Mouse (Mus musculus): ENCODE data around the gene Qrich2. TPM values are rescaled to one million over a fixed set of nuclear protein-coding genes. Genes with fewer than 3 reads are reported as not detected.
"Not testable (repeated sequence)": the region's sequence is repeated elsewhere in the genome, so short reads cannot be mapped to it uniquely, and the experiment has no call there.

The Qrich2 gene
- total RNA-seq (2017), result 0.25 TPM in 1 of 2 replicates, not detected in the other

GRCm38 (mm10) chr11:116466141-116466540 lies at the start of gene Qrich2:
TSS of gene Qrich2 (minus strand) at chr11:116466241.
- ATAC-seq (ENCODE audit: extremely low read depth, insufficient number of reproducible peaks, low FRiP score, poor library complexity, severe bottlenecking), result no peak

GRCm38 (mm10) chr11:116515330-116516020 lies 49.4 kb upstream of the Qrich2 start:
- no peak for ATAC-seq (ENCODE audit: extremely low read depth, insufficient number of reproducible peaks, low FRiP score, poor library complexity, severe bottlenecking)

- ATAC-seq (ENCODE audit: extremely low read depth, insufficient number of reproducible peaks, low FRiP score, poor library complexity, severe bottlenecking), result no peak
Measured at GRCm38 (mm10) chr11:116513531-116514038, 47.5 kb upstream of the Qrich2 start.

DNA sequence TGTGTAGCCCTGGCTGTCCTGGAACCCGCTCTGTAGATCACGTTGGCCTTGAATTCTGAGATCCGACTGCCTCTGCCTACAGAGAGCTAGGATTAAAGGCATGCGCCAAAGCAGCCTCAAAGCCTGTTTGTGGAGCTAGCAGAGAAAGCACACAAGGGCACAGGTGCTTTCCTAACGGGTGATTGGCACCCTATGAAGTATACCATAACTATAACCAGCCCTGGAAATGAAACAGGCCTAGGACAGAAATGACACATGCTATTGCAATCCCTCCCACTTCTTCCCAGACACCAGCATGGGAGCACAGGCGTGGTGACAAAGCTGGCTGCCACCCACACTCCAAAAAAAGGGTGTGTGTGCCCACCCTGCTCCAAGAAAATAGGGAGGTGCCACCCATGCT lies 46.9 kb upstream of the Qrich2 start:
- ATAC-seq (ENCODE audit: extremely low read depth, insufficient number of reproducible peaks, low FRiP score, poor library complexity, severe bottlenecking), result no peak

DNA sequence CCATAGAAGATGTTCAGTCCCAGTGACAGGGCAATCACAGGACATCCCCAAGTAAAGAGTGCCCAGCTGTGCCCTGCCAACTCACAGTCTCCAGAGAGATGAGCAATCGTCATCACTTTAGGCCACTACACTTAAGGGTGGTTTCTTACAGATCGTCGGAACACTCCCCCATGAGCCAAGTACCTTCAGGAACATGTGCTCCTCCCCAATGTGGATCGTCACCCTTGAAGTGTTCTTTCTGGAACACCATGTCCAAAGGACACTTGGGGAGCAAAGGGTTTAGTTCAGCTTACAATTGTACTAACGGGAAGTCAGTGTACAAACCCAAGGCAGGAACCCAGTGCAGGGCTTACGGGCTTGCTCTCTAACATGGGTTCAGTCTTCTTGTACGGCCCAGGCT lies 46.1 kb upstream of the Qrich2 start:
- ATAC-seq (ENCODE audit: extremely low read depth, insufficient number of reproducible peaks, low FRiP score, poor library complexity, severe bottlenecking), result no peak

GRCm38 (mm10) chr11:116511301-116511868 lies 45.3 kb upstream of the Qrich2 start:
- no peak for ATAC-seq (ENCODE audit: extremely low read depth, insufficient number of reproducible peaks, low FRiP score, poor library complexity, severe bottlenecking)

GRCm38 (mm10) chr11:116508689-116509088 lies 42.6 kb upstream of the Qrich2 start:
- ATAC-seq (ENCODE audit: extremely low read depth, insufficient number of reproducible peaks, low FRiP score, poor library complexity, severe bottlenecking), result no peak

GRCm38 (mm10) chr11:116506151-116506875 lies 40.3 kb upstream of the Qrich2 start:
- no peak for ATAC-seq (ENCODE audit: extremely low read depth, insufficient number of reproducible peaks, low FRiP score, poor library complexity, severe bottlenecking)

- ATAC-seq (ENCODE audit: extremely low read depth, insufficient number of reproducible peaks, low FRiP score, poor library complexity, severe bottlenecking), result no peak
Measured at GRCm38 (mm10) chr11:116505573-116505972, 39.5 kb upstream of the Qrich2 start.

- ATAC-seq (ENCODE audit: extremely low read depth, insufficient number of reproducible peaks, low FRiP score, poor library complexity, severe bottlenecking), result no peak
Measured at GRCm38 (mm10) chr11:116504516-116504915, 38.5 kb upstream of the Qrich2 start.

GRCm38 (mm10) chr11:116501005-116501746 lies 35.1 kb upstream of the Qrich2 start:
- no peak for ATAC-seq (ENCODE audit: extremely low read depth, insufficient number of reproducible peaks, low FRiP score, poor library complexity, severe bottlenecking)

GRCm38 (mm10) chr11:116499018-116499417 lies 33.0 kb upstream of the Qrich2 start:
- no peak for ATAC-seq (ENCODE audit: extremely low read depth, insufficient number of reproducible peaks, low FRiP score, poor library complexity, severe bottlenecking)

DNA sequence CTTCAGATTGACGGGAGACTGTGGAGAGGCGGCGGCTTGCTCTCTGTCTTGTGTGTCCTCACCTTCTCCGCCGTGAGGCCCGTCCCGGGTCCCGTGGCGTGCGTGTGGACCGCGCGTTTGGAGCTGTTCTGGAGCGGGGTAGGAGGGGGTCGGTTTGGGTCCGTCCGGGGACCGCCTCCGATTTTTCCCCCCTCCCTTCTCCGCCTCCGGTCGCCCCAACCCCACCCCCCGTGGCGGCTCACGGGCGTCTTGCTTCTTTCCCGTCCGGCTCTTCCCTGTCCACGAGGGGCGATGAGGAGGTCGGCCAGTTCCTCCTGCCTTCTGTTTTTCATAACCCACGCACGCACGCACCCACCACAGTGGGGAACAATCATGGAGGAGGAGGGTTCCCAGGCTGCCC lies 32.6 kb upstream of the Qrich2 start:
- ATAC-seq (ENCODE audit: extremely low read depth, insufficient number of reproducible peaks, low FRiP score, poor library complexity, severe bottlenecking), result no peak

DNA sequence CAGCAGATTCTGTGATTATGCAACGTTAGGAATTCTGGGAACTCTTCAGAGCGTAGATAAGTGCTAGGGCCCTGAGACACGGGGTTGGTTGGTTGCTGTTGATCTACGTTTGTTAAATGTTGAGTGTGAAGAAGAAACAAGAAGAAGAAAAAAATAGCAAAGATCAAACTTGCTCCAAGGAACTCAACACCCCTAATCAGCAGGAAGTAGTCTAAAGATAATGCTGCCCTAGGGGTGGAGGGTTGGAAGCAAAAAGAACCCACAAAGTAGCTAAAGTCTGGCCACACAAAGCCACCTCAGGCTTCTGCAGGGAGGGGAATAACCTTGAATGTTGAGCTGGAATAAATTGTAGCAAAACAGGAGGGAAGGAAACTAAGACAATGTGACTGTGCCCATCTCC lies 31.3 kb upstream of the Qrich2 start:
- ATAC-seq (ENCODE audit: extremely low read depth, insufficient number of reproducible peaks, low FRiP score, poor library complexity, severe bottlenecking), result no peak

DNA sequence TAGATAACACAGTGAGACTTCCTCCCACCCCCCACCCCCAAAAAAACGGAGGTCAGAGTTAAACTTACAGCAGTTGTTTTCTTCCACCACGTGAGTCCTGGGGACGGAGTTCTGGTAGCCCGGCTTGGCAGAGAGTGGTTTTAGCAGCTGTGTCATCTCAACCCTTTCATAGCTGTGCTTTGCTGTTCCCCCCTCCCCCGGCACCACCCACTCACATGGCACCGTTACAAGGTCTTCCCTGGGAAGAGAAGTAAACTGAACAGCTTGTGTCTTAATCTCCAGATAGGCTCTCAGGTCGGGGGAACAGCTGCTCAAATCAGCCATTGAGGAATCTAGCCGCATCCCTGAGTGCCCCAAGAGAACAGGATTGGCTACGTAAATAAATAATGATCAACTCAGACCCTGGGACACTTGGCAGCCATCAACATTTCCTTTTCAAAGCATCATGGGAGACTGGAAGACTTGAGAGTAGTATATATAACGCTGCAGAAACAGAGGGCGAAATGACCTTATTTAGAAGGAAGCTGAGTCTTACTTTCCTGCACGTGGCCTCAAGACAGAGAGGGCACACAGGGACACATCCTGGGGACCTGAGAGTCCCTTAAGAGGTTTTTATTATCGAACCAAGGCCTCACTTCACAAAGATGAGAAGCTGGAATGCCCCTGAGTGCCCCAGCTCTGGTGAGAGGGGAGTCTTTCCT lies 28.6 kb upstream of the Qrich2 start:
- no peak for ATAC-seq (ENCODE audit: extremely low read depth, insufficient number of reproducible peaks, low FRiP score, poor library complexity, severe bottlenecking)

DNA sequence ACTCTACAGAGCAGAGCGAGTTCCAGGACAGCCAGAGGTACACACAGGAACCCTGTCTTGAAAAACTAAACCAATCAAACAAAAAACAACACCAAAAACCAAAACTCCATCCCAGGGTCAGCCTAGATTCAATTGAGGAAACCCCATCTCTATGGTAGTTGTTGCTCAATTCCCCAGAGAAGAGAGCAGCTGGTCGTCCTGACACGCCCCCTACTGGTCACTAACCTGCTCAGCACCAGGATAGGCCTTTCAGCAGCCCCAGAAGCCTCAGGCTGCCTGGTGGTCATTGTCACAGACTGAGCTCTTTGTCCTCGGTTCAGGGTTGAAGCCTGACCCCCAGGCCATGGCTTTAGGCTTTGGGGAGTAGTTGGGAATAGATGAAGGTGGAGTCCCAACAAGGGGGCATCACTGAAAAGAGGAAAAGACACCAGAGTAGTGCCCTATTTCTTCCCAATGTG lies 27.8 kb upstream of the Qrich2 start, which contains the start of gene Prpsap1:
Gene Prpsap1 (minus strand): TSS at position 408 of the 458 bp plus-strand sequence.
- peak; percentile 62 for ATAC-seq (ENCODE audit: extremely low read depth, insufficient number of reproducible peaks, low FRiP score, poor library complexity, severe bottlenecking)

GRCm38 (mm10) chr11:116493191-116493590 lies 27.1 kb upstream of the Qrich2 start:
- no peak for ATAC-seq (ENCODE audit: extremely low read depth, insufficient number of reproducible peaks, low FRiP score, poor library complexity, severe bottlenecking)

DNA sequence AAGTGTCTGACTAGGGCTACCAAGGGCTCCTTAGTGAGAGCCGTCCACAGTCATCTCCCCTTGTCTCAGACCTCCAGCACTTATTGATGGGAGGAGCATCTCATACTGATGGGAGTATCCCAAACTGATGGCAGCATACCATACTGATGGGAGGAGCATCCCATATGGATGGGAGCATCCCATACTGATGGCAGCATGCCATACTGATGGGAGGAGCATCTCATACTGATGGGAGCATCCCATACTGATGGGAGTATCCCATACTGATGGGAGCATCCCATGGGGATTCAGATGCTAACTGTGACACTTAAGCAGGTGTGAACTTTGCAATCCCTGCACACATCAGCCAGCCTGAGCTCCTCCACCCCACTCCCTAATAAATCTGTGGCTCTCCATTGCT lies 26.5 kb upstream of the Qrich2 start:
- not testable (repeated sequence) for ATAC-seq (ENCODE audit: extremely low read depth, insufficient number of reproducible peaks, low FRiP score, poor library complexity, severe bottlenecking)

DNA sequence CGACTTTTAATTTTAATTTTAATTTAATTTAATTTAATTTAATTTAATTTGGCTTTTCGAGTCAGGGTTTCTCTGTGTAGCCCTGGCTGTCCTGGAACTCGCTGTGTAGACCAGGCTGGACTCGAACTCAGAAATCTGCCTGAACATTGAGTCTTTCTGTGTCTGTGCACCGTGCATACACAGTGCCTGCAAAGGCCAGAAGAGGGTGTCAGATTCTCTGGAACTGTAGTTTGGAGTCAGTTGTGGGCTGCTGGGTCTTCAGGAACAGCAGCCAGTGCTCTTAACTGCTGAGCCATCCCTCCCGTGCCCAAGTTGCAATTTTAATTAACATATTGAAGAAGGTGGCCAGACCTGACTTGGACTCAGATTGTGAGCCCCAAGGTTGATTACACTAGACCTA lies 25.3 kb upstream of the Qrich2 start:
- no peak for ATAC-seq (ENCODE audit: extremely low read depth, insufficient number of reproducible peaks, low FRiP score, poor library complexity, severe bottlenecking)
